Mouse (Mus musculus): ENCODE data around the gene Nos3. TPM values are rescaled to one million over a fixed set of nuclear protein-coding genes. Genes with fewer than 3 reads are reported as not detected.
"Not testable (repeated sequence)": the region's sequence is repeated elsewhere in the genome, so short reads cannot be mapped to it uniquely, and the experiment has no call there.

Gene Nos3
- polyA plus RNA-seq, 1 experiment from 2014 or later: 7.0 TPM

DNA sequence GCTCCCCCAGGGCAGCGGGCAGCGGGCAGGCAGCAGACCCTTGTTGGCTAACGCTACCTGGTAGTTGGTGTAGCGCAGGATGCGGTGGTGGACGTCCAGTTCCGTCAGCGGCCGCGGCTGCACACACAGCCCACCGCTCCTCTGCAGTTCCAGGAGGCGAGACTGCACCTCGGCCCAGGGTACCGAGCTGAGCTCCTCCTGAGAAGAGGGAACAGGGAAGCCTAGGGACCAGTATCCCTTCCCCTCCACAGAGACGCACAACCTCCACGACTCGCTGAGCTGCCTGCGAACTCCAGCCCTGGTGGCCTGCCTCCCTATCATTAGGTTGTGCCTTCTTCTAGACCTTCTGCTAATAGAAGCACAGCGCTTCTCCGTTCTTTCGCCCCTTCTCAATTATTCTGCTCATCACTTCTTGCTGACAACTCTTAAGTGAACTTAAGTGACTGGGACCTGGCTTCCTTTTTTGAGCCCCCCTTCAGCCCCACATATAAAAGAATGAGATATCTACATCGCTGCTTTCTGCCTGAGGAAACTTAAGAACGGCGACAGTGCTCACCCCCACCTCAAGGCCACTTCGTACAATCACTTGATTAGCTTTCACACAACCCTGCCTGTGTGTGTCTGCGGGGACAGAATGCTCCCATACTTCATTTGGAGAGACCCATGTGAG lies 23.8 kb downstream of the Nos3 start:
- Histone ChIP-seq H3K4me1 (ENCODE audit: control insufficient read depth, insufficient read depth, low read length) (peaks cover 46% of the 10 kb centered on the region), H3K4me3 (ENCODE audit: low read length) (peak overlapping the region; percentile 55), H3K9me3 (ENCODE audit: control insufficient read depth, low read length) (no peaks in the 10 kb centered on the region), H3K36me3 (ENCODE audit: control insufficient read depth, insufficient read depth, low read length) (no peaks in the 10 kb centered on the region), H3K27me3 (replicated peaks; ENCODE audit: control insufficient read depth, insufficient read depth, low read length) (peaks cover 7% of the 10 kb centered on the region; the same call in 1 of the 2 replicates), H3K9ac (ENCODE audit: low read depth, low read length) (peak overlapping the region; percentile 79), H3K27ac (ENCODE audit: low read length) (peak overlapping the region; percentile 41), H3K4me2 (ENCODE audit: low read depth, low read length) (peak overlapping the region; percentile 95)
- WGBS: 30% methylated on average over 26 of the region's 26 CpGs
- peak; percentile 3; the same call in 1 of the 2 replicates for ATAC-seq

DNA sequence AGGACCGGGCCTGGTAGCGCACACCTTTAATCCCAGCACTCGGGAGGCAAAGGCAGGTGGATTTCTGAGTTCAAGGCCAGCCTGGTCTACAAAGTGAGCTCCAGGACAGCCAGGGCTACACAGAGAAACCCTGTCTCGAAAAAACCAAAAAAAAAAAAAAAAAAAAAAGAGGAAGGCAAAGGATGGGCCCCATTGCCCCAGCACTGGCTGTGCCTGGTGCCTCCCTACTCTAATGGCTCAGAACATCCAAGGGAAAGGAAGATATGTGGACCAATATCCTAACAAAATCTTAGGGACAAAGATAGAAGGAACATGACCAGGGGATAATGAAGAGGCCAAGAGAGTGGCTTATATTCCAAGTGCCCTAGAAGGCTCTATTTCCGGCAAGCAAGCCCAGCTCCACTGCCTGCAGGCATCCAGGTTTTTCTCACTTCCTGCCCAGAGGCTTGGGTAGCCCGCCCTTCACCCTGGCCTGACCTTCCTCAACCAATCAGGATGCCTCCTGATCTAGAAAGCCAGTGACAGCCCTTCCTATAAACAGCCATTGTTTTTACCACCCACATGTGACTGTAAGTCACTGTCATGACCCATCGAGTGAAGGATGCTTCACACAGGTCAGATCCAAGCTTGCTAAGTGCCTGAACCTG lies 24.5 kb downstream of the Nos3 start:
- peaks cover 7% of the 10 kb centered on the region; the same call in 1 of the 2 replicates for H3K27me3 ChIP-seq (replicated peaks; ENCODE audit: control insufficient read depth, insufficient read depth, low read length)
- H3K9me3 ChIP-seq (ENCODE audit: control insufficient read depth, low read length): no peaks in the 10 kb centered on the region
- no peak for ATAC-seq
- WGBS: 61% methylated on average over 6 of the region's 7 CpGs
- H3K36me3 ChIP-seq (ENCODE audit: control insufficient read depth, insufficient read depth, low read length): no peaks in the 10 kb centered on the region
- H3K4me1 ChIP-seq (ENCODE audit: control insufficient read depth, insufficient read depth, low read length): peaks cover 42% of the 10 kb centered on the region
- H3K9ac ChIP-seq (ENCODE audit: low read depth, low read length): no peak overlapping the region
- no peak overlapping the region for H3K4me3 ChIP-seq (ENCODE audit: low read length)
- H3K4me2 ChIP-seq (ENCODE audit: low read depth, low read length): no peak overlapping the region
- no peak overlapping the region for H3K27ac ChIP-seq (ENCODE audit: low read length)

DNA sequence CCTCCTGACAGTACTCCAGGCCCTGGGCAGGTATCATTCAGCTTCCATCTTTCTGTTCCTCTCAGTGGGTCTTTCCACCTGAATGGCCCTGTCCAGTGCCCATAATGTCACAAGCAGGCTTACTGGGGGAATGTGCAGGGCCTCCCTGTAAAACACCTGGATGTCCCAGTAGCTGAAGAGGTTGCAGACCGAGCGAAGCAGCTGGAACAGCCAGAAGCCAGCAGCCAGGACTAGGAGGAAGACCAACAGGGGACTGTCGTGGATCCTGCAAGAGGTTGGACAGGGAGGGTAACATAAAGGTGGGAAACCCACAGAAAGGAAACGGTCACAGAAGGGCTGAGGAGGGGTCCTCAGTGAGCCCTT lies 25.0 kb downstream of the Nos3 start:
- Histone ChIP-seq H3K27me3 (replicated peaks; ENCODE audit: control insufficient read depth, insufficient read depth, low read length) (peaks cover 7% of the 10 kb centered on the region; the same call in 1 of the 2 replicates), H3K4me3 (ENCODE audit: low read length) (no peak overlapping the region), H3K4me2 (ENCODE audit: low read depth, low read length) (no peak overlapping the region), H3K9me3 (ENCODE audit: control insufficient read depth, low read length) (no peaks in the 10 kb centered on the region), H3K36me3 (ENCODE audit: control insufficient read depth, insufficient read depth, low read length) (no peaks in the 10 kb centered on the region), H3K4me1 (ENCODE audit: control insufficient read depth, insufficient read depth, low read length) (peaks cover 37% of the 10 kb centered on the region), H3K27ac (ENCODE audit: low read length) (no peak overlapping the region), H3K9ac (ENCODE audit: low read depth, low read length) (no peak overlapping the region)
- 86% methylated on average over 4 of the region's 4 CpGs for WGBS
- no peak for ATAC-seq

- ATAC-seq: no peak
- H3K4me2 ChIP-seq (ENCODE audit: low read depth, low read length): no peak within 1 kb of the TSS
- WGBS: 80% methylated on average over 7 of the region's 7 CpGs
- H3K4me3 ChIP-seq (ENCODE audit: low read length): no peak within 1 kb of the TSS
- no peaks in the 10 kb centered on the region for H3K9me3 ChIP-seq (ENCODE audit: control insufficient read depth, low read length)
- peaks cover 34% of the 10 kb centered on the region for H3K4me1 ChIP-seq (ENCODE audit: control insufficient read depth, insufficient read depth, low read length)
- peak within 1 kb of the TSS; percentile 75 for H3K27ac ChIP-seq (ENCODE audit: low read length)
- H3K36me3 ChIP-seq (ENCODE audit: control insufficient read depth, insufficient read depth, low read length): no peaks in the 10 kb centered on the region
- 0 out of 2 replicates have a peak, but pooled peaks cover 7% of the 10 kb centered on the region for H3K27me3 ChIP-seq (replicated peaks; ENCODE audit: control insufficient read depth, insufficient read depth, low read length)
- no peak within 1 kb of the TSS; the same call in 1 of the 2 replicates for H3K9ac ChIP-seq (ENCODE audit: low read depth, low read length)
Observed at GRCm38 (mm10) chr5:24391864-24392263, 27.3 kb downstream of the Nos3 start, which contains the start of gene Atg9b. Gene Atg9b, minus strand, starts transcription at chr5:24392143.

GRCm38 (mm10) chr5:24392724-24393123 lies 28.1 kb downstream of the Nos3 start:
- H3K4me1 ChIP-seq (ENCODE audit: control insufficient read depth, insufficient read depth, low read length): peaks cover 26% of the 10 kb centered on the region
- no peaks in the 10 kb centered on the region for H3K9me3 ChIP-seq (ENCODE audit: control insufficient read depth, low read length)
- H3K9ac ChIP-seq (ENCODE audit: low read depth, low read length): no peak overlapping the region
- H3K4me3 ChIP-seq (ENCODE audit: low read length): no peak overlapping the region
- peak overlapping the region; percentile 75 for H3K27ac ChIP-seq (ENCODE audit: low read length)
- no peak overlapping the region for H3K4me2 ChIP-seq (ENCODE audit: low read depth, low read length)
- no peak for ATAC-seq
- no peaks in the 10 kb centered on the region for H3K27me3 ChIP-seq (replicated peaks; ENCODE audit: control insufficient read depth, insufficient read depth, low read length)
- 51% methylated on average over 7 of the region's 7 CpGs for WGBS
- no peaks in the 10 kb centered on the region for H3K36me3 ChIP-seq (ENCODE audit: control insufficient read depth, insufficient read depth, low read length)

GRCm38 (mm10) chr5:24393392-24393997 lies 28.9 kb downstream of the Nos3 start, which contains the start of gene Abcb8:
Gene Abcb8, plus strand, starts transcription at chr5:24393663.
- peak within 1 kb of the TSS; percentile 80 for H3K27ac ChIP-seq (ENCODE audit: low read length)
- peaks cover 18% of the 10 kb centered on the region for H3K4me1 ChIP-seq (ENCODE audit: control insufficient read depth, insufficient read depth, low read length)
- H3K9me3 ChIP-seq (ENCODE audit: control insufficient read depth, low read length): no peaks in the 10 kb centered on the region
- peak within 1 kb of the TSS; percentile 54 for H3K4me2 ChIP-seq (ENCODE audit: low read depth, low read length)
- ATAC-seq: no peak
- WGBS: 22% methylated on average over 7 of the region's 7 CpGs
- peak within 1 kb of the TSS; percentile 57 for H3K4me3 ChIP-seq (ENCODE audit: low read length)
- peak within 1 kb of the TSS; percentile 69 for H3K9ac ChIP-seq (ENCODE audit: low read depth, low read length)
- H3K36me3 ChIP-seq (ENCODE audit: control insufficient read depth, insufficient read depth, low read length): no peaks in the 10 kb centered on the region
- H3K27me3 ChIP-seq (replicated peaks; ENCODE audit: control insufficient read depth, insufficient read depth, low read length): no peaks in the 10 kb centered on the region

DNA sequence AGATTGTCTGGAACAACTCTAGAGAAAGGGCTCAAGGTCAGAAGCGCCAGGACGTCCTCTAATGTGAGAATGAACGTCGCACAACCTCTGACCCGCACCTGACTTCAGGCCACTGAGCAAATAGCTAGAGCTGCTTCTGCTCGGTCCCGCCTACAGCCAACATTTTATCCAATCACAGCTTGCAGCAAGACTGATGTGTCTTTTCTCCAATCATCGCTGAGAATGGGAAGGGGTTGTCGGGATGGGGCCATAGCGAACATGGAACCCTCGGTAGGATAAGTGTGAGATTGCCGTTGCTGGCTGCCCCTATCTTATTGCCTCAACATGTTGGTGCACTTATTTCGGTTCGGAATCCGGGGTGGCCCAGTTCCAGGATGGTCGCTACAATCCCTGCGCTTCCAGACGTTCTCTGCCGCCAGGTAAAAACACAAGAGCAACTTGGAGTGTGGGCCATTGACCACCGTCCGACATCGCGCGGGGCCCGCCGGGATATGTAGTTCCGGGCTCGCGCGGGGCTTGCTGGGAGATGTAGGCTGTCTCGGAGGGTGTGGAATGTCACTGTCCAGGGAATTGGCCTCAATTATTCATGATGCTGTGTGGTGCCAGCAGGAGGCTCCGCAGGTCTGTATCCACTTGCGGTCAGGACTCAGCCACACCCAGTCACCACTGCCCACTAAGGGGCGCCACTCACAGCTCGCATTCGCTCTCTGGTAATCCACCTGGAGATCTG lies 29.7 kb downstream of the Nos3 start:
- peak overlapping the region; percentile 54 for H3K4me2 ChIP-seq (ENCODE audit: low read depth, low read length)
- no peaks in the 10 kb centered on the region for H3K9me3 ChIP-seq (ENCODE audit: control insufficient read depth, low read length)
- peak; percentile 96 for ATAC-seq
- H3K9ac ChIP-seq (ENCODE audit: low read depth, low read length): peak overlapping the region; percentile 69
- no peaks in the 10 kb centered on the region for H3K36me3 ChIP-seq (ENCODE audit: control insufficient read depth, insufficient read depth, low read length)
- no peaks in the 10 kb centered on the region for H3K27me3 ChIP-seq (replicated peaks; ENCODE audit: control insufficient read depth, insufficient read depth, low read length)
- H3K4me1 ChIP-seq (ENCODE audit: control insufficient read depth, insufficient read depth, low read length): peaks cover 13% of the 10 kb centered on the region
- WGBS: under 1% methylated on average over 36 of the region's 36 CpGs
- H3K4me3 ChIP-seq (ENCODE audit: low read length): peak overlapping the region; percentile 57
- peak overlapping the region; percentile 80 for H3K27ac ChIP-seq (ENCODE audit: low read length)

DNA sequence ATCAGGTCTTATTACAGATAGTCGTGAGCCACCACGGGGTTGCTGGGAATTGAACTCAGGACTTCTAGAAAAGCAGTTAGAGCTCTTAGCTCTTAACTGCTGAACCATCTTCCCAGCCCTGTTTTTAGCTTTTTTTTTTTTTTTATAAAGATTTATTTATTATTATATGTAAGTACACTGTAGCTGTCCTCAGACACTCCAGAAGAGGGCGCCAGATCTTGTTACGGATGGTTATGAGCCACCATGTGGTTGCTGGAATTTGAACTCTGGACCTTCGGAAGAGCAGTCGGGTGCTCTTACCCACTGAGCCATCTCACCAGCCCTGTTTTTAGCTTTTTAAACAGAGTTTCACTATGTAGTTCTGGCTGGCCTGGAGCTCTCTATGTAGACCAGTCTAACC lies 31.6 kb downstream of the Nos3 start:
- not testable (repeated sequence) for H3K27me3 ChIP-seq (replicated peaks; ENCODE audit: control insufficient read depth, insufficient read depth, low read length); H3K9ac ChIP-seq (ENCODE audit: low read depth, low read length); H3K4me2 ChIP-seq (ENCODE audit: low read depth, low read length); ATAC-seq; H3K27ac ChIP-seq (ENCODE audit: low read length); H3K4me3 ChIP-seq (ENCODE audit: low read length); H3K36me3 ChIP-seq (ENCODE audit: control insufficient read depth, insufficient read depth, low read length); H3K9me3 ChIP-seq (ENCODE audit: control insufficient read depth, low read length)
- peaks cover 10% of the 10 kb centered on the region for H3K4me1 ChIP-seq (ENCODE audit: control insufficient read depth, insufficient read depth, low read length)
- 85% methylated on average over 6 of the region's 6 CpGs for WGBS

- no peaks in the 10 kb centered on the region for H3K9me3 ChIP-seq (ENCODE audit: control insufficient read depth, low read length)
- H3K4me1 ChIP-seq (ENCODE audit: control insufficient read depth, insufficient read depth, low read length): no peaks in the 10 kb centered on the region
- H3K36me3 ChIP-seq (ENCODE audit: control insufficient read depth, insufficient read depth, low read length): peaks cover 8% of the 10 kb centered on the region
- ATAC-seq: no peak
- no peak overlapping the region for H3K27ac ChIP-seq (ENCODE audit: low read length)
- 91% methylated on average over 10 of the region's 10 CpGs for WGBS
- no peak overlapping the region for H3K4me3 ChIP-seq (ENCODE audit: low read length)
- H3K27me3 ChIP-seq (replicated peaks; ENCODE audit: control insufficient read depth, insufficient read depth, low read length): no peaks in the 10 kb centered on the region
- H3K4me2 ChIP-seq (ENCODE audit: low read depth, low read length): no peak overlapping the region
- H3K9ac ChIP-seq (ENCODE audit: low read depth, low read length): no peak overlapping the region
Observed at GRCm38 (mm10) chr5:24399686-24400085, 35.1 kb downstream of the Nos3 start.

Data from intestine, embryonic 16.5 days (tissue).